Mouse (Mus musculus) brain, embryonic 14.5 days (tissue): ENCODE data around the gene H2afz.
A peak's percentile ranks its signal among the peaks of the same experiment; 100 is the strongest.

Source experiments
- CTCF ChIP-seq: fragments of 200-500 bp; IDR thresholded peaks from 2 replicates; pipeline ENCODE4 v1.5.1; 2012; ENCODE audit warnings: inconsistent platforms, mild to moderate bottlenecking, moderate library complexity, borderline replicate concordance; ENCODE audit not compliant: insufficient read depth, insufficient read length; ENCODE audit errors: extremely low read depth
- POLR2A ChIP-seq: fragments of 200-500 bp; IDR thresholded peaks from 2 replicates; pipeline ENCODE4 v1.6.1; 2012; ENCODE audit warnings: mild to moderate bottlenecking, inconsistent platforms, borderline replicate concordance; ENCODE audit not compliant: poor library complexity, insufficient read depth, insufficient read length, severe bottlenecking; ENCODE audit errors: extremely low read depth

DNA sequence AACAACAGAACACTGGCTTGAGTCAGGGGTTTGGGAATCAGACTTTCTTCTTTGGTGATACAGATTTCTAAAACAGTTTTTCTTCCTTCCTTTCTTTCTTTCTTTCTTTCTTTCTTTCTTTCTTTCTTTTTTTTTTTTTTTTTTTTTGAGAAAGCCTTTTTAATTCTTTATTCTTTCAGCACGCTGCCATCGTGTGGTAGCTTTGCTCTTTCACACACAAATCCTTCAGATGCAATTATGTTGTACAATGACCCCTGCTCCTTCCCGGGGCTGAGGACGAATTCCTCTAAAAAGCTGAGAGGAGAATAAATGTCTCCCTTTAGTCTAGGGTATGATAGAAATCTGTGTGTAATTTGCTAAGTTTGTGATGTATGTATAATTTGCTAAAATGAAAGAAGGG is 45.6 kb upstream of the H2afz start:
- TF ChIP-seq CTCF (0 out of 2 replicates have a peak, but pooled peaks have one; percentile 11), POLR2A (no peak)
